Mouse (Mus musculus) cerebellum, adult 11 months (tissue): ENCODE results near the gene Glg1.

Source experiments
- DNase-seq: peaks from one replicate; pipeline ENCODE4 v3.0.0; 2022

Glg1 gene

GRCm38 (mm10) chr8:111142521-111142920, 116.5 kb downstream of the Glg1 start:
- DNase-seq = no peak

- DNase-seq = no peak
Observed at GRCm38 (mm10) chr8:111130756-111131155, 128.3 kb downstream of the Glg1 start.

- no peak for DNase-seq
Observed at GRCm38 (mm10) chr8:111119481-111119880, 139.5 kb downstream of the Glg1 start.

DNA sequence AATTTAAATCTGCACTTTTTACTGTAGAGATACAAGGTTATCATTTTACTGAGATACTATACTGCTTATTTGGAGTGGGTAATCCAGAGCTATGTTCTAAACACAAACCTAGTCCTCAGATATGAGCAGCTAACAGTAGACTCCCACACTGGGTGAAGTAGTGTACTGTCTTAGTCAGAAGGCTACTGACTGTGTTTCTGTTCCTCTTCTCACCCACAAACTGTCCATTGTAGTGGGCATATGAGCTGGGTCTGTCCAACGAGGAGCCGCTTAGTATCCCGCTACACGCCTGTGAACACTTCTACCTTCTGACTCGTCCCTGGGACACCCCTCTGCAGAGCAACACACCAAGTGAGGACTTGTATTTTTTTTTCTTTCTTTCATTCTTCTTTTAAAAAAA, 144.1 kb downstream of the Glg1 start:
- no peak for DNase-seq
